Mouse (Mus musculus) spleen, adult 2 months (tissue): ENCODE measurements around the gene Mapk6.

Experiments
- CTCF ChIP-seq: fragments of 200-500 bp; IDR thresholded peaks from 2 replicates; pipeline ENCODE4 v1.5.1; 2011; ENCODE audit warnings: mild to moderate bottlenecking, inconsistent platforms; ENCODE audit not compliant: insufficient read depth, insufficient read length, insufficient replicate concordance; ENCODE audit errors: extremely low read depth
- POLR2A ChIP-seq: fragments of 200-500 bp; IDR thresholded peaks from 2 replicates; pipeline ENCODE4 v1.6.1; 2011; ENCODE audit warnings: low read depth, low read length, inconsistent platforms

DNA sequence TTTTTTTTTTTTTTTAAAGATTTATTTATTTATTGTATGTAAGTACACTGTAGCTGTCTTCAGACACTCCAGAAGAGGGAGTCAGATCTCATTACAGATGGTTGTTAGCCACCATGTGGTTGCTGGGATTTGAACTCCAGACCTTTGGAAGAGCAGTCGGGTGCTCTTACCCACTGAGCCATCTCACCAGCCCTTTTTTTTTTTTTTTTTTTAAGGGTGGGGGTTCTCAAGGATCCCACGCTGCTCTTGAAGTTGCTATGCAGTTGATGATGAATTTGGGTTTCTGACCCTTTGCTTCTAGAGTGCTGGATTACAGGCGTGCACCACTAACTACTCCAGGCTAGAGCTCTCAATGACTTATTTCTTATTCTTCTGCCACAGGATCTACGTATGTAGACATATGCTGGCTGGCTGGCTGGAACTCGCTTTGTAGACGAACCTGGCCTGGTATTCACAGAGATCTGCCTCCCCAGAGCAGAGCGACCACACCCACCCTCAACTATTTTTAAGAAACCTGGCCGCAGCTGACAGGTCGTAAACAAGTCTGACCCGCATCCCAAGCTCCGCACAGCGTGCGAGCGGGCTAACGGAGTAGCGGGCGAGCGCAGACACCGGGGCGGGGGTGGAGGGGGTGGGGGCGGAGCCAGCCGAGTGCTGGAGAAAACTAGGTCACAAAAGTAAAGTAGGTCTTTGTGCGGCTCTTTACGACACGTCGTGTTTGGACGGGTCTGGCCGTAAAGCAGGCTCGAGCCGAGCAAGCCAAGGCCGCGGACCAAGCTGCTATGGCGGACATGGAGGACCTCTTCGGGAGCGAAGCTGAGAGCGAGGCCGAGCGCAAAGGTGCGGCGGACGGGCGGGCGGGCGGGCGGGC, 31.2 kb upstream of the Mapk6 start, which contains the start of gene Leo1:
- TF ChIP-seq CTCF (no peak), POLR2A (peak; percentile 52)
